Mouse (Mus musculus) right cerebral cortex, postnatal 4 days (tissue): ENCODE measurements at regions not wholly inside any gene's neighbourhood (a gene's known extent, or its start where the extent isn't known, plus 50 kb on each side); places are given as distances from the start of the nearest gene placed in this dataset.
A peak's percentile ranks its signal among the peaks of the same experiment; 100 is the strongest.

Experiments used
- DNase-seq: peaks from one replicate; pipeline ENCODE4 v3.0.0-alpha.2; 2022

- no peak for DNase-seq
These were observed 371.5 kb downstream of the Bckdhb start for GRCm38 (mm10) chr9:84296456-84296855.

- DNase-seq, result no peak
These were observed 379.5 kb downstream of the Bckdhb start for GRCm38 (mm10) chr9:84304398-84304797.

- no peak for DNase-seq
These were observed 393.9 kb downstream of the Bckdhb start for GRCm38 (mm10) chr9:84318811-84319210.

- no peak for DNase-seq
These were observed 394.4 kb downstream of the Bckdhb start for GRCm38 (mm10) chr9:84319338-84319737.

- peak; percentile 11 for DNase-seq
These were observed 398.2 kb downstream of the Bckdhb start for GRCm38 (mm10) chr9:84323145-84323544.

- DNase-seq, result no peak
These were observed 406.2 kb downstream of the Bckdhb start for GRCm38 (mm10) chr9:84331083-84331602.

GRCm38 (mm10) chr9:84343435-84344095 lies 418.6 kb downstream of the Bckdhb start:
- peak; percentile 94 for DNase-seq

- no peak for DNase-seq
These were observed 425.3 kb downstream of the Bckdhb start for GRCm38 (mm10) chr9:84350223-84350622.

GRCm38 (mm10) chr9:84354409-84354808 lies 429.5 kb downstream of the Bckdhb start:
- no peak for DNase-seq

- no peak for DNase-seq
These were observed 431.2 kb downstream of the Bckdhb start for GRCm38 (mm10) chr9:84356167-84356566.

GRCm38 (mm10) chr9:84359879-84360278 lies 434.9 kb downstream of the Bckdhb start:
- DNase-seq, result no peak

GRCm38 (mm10) chr9:84360484-84360883 lies 435.5 kb downstream of the Bckdhb start:
- no peak for DNase-seq

- DNase-seq, result no peak
These were observed 438.5 kb downstream of the Bckdhb start for GRCm38 (mm10) chr9:84363478-84363877.

GRCm38 (mm10) chr9:84369200-84369599 lies 444.3 kb downstream of the Bckdhb start:
- no peak for DNase-seq

- no peak for DNase-seq
These were observed 445.3 kb downstream of the Bckdhb start for GRCm38 (mm10) chr9:84370260-84370659.

GRCm38 (mm10) chr9:84375746-84376145 lies 450.8 kb downstream of the Bckdhb start:
- no peak for DNase-seq

- no peak for DNase-seq
These were observed 451.7 kb downstream of the Bckdhb start for GRCm38 (mm10) chr9:84376621-84377020.

- DNase-seq, result no peak
These were observed 457.0 kb downstream of the Bckdhb start for GRCm38 (mm10) chr9:84381942-84382341.

GRCm38 (mm10) chr9:84389831-84390230 lies 464.9 kb downstream of the Bckdhb start:
- no peak for DNase-seq

GRCm38 (mm10) chr9:84394536-84395314 lies 469.8 kb downstream of the Bckdhb start:
- DNase-seq, result no peak

- DNase-seq, result no peak
These were observed 474.5 kb downstream of the Bckdhb start for GRCm38 (mm10) chr9:84399481-84399880.

GRCm38 (mm10) chr9:84408260-84409203 lies 483.6 kb downstream of the Bckdhb start:
- DNase-seq, result no peak
